Mouse (Mus musculus) embryonic facial prominence, embryonic 11.5 days (tissue): ENCODE data around the gene Nkx3-2. TPM values are rescaled to one million over a fixed set of nuclear protein-coding genes. Genes with fewer than 3 reads are reported as not detected.
A peak's percentile ranks its signal among the peaks of the same experiment; 100 is the strongest.

Experiments used
- ATAC-seq: fragments of 200-750 bp; cut with Nextera tagmentation; replicated peaks from 2 replicates; pipeline ENCODE4 v1.8.0; 2017; ENCODE audit warnings: low read depth; ENCODE audit not compliant: insufficient number of reproducible peaks, low FRiP score, low TSS enrichment
- DNase-seq: peaks from one replicate; pipeline ENCODE4 v3.0.0-alpha.2; 2015; ENCODE audit warnings: low spot score
- H3K27ac ChIP-seq: fragments of 300-500 bp; sonication (generic); replicated peaks from 2 replicates; pipeline ENCODE4 v1.5.1; 2014; ENCODE audit warnings: mild to moderate bottlenecking, low read depth, low read length, control low read depth
- H3K27me3 ChIP-seq: fragments of 300-500 bp; sonication (generic); 2 replicates; pipeline ENCODE4 v1.6.1; 2014; ENCODE audit warnings: mild to moderate bottlenecking, low read length, moderate library complexity, mixed read lengths; ENCODE audit not compliant: control insufficient read depth, insufficient read depth
- H3K36me3 ChIP-seq: fragments of 300-500 bp; sonication (generic); replicated peaks from 2 replicates; pipeline ENCODE4 v1.6.1; 2014; ENCODE audit warnings: low read depth, mild to moderate bottlenecking, low read length, moderate library complexity, mixed read lengths; ENCODE audit not compliant: control insufficient read depth, insufficient read depth
- H3K4me1 ChIP-seq: fragments of 300-500 bp; sonication (generic); 2 replicates; pipeline ENCODE4 v1.6.1; 2014; ENCODE audit warnings: low read length, mixed read lengths; ENCODE audit not compliant: control insufficient read depth, insufficient read depth
- H3K4me2 ChIP-seq: fragments of 300-500 bp; sonication (generic); 2 replicates; pipeline ENCODE4 v1.6.1; 2014; ENCODE audit warnings: low read depth, mild to moderate bottlenecking, control low read depth, low read length, moderate library complexity
- H3K4me3 ChIP-seq: fragments of 300-500 bp; sonication (generic); 2 replicates; pipeline ENCODE4 v1.5.1; 2014; ENCODE audit warnings: low read depth, low read length, control low read depth
- H3K9ac ChIP-seq: fragments of 300-500 bp; sonication (generic); replicated peaks from 2 replicates; pipeline ENCODE4 v1.6.1; 2014; ENCODE audit warnings: mild to moderate bottlenecking, control low read depth, low read length
- H3K9me3 ChIP-seq: fragments of 300-500 bp; sonication (generic); replicated peaks from 2 replicates; pipeline ENCODE4 v1.6.1; 2016; ENCODE audit warnings: mild to moderate bottlenecking, low read length, inconsistent platforms, mixed read lengths; ENCODE audit not compliant: control insufficient read depth
- WGBS: fragments of 180-500 bp; shearing (Covaris S2); extraction: QIAGEN DNeasy Blood & Tissue Kit; methylation state at CpG from one replicate; pipeline ENCODE4 v1.1.7; 2014; 5-methylcytosine and 5-hydroxymethylcytosine counted together
- polyA plus RNA-seq: library from polyadenylated mRNA; unstranded; fragments of >200 nt; fragmentation: Nextera tagmentation; extraction: Ambion mirVana; gene quantifications from 2 replicates; pipeline ENCODE4 v1.2.1, GENCODE M21; 2014

The Nkx3-2 gene
- polyA plus RNA-seq, 1 experiment from 2014 or later, result 1.8 TPM

DNA sequence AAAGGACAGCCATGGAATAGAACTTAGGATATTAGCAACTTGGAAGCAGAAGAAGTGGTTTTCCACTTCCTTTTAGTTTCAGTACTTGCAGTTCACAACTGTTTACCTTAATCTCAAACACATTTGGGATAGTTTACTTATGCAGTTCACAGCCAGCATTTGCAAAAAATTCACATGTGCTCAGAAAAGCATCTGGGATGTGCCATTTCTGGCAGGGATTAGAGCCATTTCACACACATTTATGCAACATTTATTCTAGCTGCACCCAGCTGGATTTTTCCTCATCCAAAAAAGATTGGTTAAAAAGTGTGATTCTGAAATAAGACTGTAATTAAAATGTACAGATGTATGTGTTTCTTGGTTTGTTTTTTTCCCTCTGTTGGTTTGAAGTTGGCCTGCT lies 30.1 kb upstream of the Nkx3-2 start:
- no peak overlapping the region for H3K4me3 ChIP-seq

DNA sequence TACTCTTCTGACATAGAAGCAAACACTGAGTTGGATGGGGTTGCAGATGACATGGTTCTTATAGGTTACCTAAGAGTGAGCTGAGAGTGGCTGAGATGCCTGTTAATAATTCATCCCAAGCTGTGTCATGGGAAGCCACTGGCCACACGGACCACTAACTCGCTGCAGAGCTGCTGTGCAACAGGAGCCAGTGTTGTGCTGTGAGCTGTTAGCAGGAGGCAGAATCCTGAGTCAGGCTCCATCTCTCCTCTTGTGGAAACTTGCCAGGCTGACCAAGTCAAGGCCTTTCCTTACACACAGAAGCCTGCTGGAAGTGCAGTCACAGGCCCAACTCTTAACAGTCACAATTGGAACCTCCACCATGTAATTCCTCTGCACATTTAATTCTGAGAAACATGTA lies 26.2 kb upstream of the Nkx3-2 start:
- WGBS, result 88% methylated on average over 2 of the region's 2 CpGs
- H3K9me3 ChIP-seq, result no peaks in the 10 kb centered on the region
- H3K4me1 ChIP-seq, result no peaks in the 10 kb centered on the region
- H3K36me3 ChIP-seq, result peaks cover 1% of the 10 kb centered on the region; the same call in 1 of the 2 replicates
- no peak overlapping the region for H3K4me2 ChIP-seq
- ATAC-seq (no peak), DNase-seq (no peak)
- no peak overlapping the region for H3K9ac ChIP-seq
- H3K4me3 ChIP-seq, result no peak overlapping the region
- H3K27me3 ChIP-seq, result no peaks in the 10 kb centered on the region
- H3K27ac ChIP-seq, result no peak overlapping the region

More for the DNA sequence above, 30.1 kb upstream of the Nkx3-2 start:
- Histone ChIP-seq H3K36me3 (no peaks in the 10 kb centered on the region), H3K9ac (no peak overlapping the region), H3K4me2 (no peak overlapping the region), H3K27me3 (no peaks in the 10 kb centered on the region), H3K27ac (no peak overlapping the region), H3K4me1 (no peaks in the 10 kb centered on the region), H3K9me3 (no peaks in the 10 kb centered on the region)
- ATAC-seq (no peak), DNase-seq (no peak)

DNA sequence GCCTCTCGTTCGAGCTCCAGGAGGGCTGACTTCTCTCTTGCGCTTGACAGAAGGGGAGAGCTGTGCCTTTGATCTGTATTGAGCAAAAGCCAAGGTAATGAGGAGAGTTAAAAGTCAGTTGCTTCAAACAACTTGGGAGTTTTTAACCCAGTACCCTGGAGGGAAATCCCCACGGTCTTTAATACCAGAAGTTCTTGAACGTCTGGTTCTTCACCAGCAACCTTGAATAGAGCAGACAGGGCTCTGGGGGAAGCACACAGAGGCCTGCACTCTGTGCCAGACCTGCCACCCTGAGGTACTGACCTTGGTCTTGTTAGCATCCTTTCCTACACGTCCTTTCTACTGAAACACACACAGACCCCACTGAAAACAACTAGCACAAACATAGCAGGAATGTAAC lies 24.6 kb upstream of the Nkx3-2 start:
- ATAC-seq, result no peak
- Histone ChIP-seq H3K4me1 (no peaks in the 10 kb centered on the region), H3K27me3 (no peaks in the 10 kb centered on the region), H3K4me3 (no peak overlapping the region), H3K27ac (no peak overlapping the region), H3K9me3 (no peaks in the 10 kb centered on the region), H3K9ac (no peak overlapping the region), H3K4me2 (no peak overlapping the region), H3K36me3 (peaks cover 3% of the 10 kb centered on the region; the same call in 1 of the 2 replicates)
- 81% methylated on average over 6 of the region's 6 CpGs for whole genome bisulfite sequencing
- DNase-seq, result no peak

DNA sequence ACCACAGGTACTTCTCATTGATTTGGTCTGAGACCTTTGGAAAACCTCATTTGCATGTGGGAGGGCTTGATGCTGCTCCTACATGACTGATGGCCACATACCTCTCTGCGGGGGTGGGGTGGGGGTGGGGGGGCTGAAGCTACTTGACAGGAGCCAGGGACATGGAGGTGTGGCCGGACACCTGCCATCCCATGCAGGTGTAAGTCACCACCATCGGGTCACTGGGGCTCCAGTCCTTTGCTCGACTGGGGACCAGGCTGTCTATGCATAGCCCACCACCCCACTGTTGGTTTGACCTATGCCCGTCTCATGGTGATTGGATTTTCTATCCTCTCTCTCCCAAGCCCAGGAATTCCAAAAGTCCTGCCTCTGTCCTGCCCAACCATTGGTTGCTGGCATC lies 17.6 kb upstream of the Nkx3-2 start:
- 93% methylated on average over 5 of the region's 5 CpGs for WGBS

DNA sequence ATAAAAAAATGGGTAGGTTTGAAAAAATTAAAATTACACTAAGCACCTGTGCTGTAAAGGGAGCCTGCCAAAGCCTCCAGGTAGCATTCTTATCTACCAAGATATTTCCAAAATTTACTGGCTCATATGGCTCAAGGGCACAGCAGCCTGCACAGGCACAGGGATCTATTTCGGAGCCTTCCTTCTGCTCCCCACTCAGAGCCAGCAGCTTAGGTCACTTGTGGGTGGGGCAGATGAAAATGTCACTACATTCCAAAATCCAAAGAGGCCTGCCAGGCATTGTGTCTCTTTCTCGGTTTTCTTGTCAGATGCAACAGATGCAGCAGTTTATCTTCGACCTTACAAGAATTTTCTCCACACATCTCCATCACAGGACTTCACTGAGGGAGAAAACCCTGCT lies 15.7 kb upstream of the Nkx3-2 start:
- H3K4me3 ChIP-seq, result no peak overlapping the region
- WGBS, result 77% methylated on average over 3 of the region's 3 CpGs
- no peaks in the 10 kb centered on the region for H3K4me1 ChIP-seq
- H3K9ac ChIP-seq, result no peak overlapping the region
- H3K27me3 ChIP-seq, result no peaks in the 10 kb centered on the region
- H3K27ac ChIP-seq, result no peak overlapping the region
- H3K4me2 ChIP-seq, result no peak overlapping the region
- no peak for DNase-seq
- no peaks in the 10 kb centered on the region for H3K36me3 ChIP-seq
- no peaks in the 10 kb centered on the region for H3K9me3 ChIP-seq
- ATAC-seq, result no peak

More for the DNA sequence above, 17.6 kb upstream of the Nkx3-2 start:
- Histone ChIP-seq H3K9ac (no peak overlapping the region), H3K9me3 (no peaks in the 10 kb centered on the region), H3K27ac (no peak overlapping the region), H3K4me1 (no peaks in the 10 kb centered on the region), H3K36me3 (peaks cover 3% of the 10 kb centered on the region; the same call in 1 of the 2 replicates), H3K4me3 (no peak overlapping the region), H3K27me3 (no peaks in the 10 kb centered on the region), H3K4me2 (no peak overlapping the region)
- DNase-seq, result no peak
- no peak for ATAC-seq

DNA sequence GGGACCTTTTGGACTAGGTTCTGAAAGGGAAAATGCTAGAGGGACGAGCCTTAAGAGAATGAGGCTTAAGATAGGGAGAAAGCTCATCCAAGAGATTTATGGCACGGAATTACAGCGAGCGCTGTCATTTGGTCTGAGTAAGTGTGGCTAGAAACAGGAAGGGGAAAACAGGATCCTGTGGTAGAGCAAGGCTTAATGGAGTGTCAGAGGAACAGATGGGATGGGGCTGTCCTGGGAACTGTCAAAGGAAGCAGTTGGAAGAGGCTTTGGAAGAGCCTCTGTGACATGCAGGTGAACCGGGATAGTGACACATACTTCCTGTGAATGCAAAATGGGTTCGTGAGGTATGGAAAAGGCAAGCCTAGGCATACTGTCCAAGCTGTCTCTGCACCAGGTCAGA lies 11.4 kb upstream of the Nkx3-2 start:
- DNase-seq (no peak), ATAC-seq (no peak)
- Histone ChIP-seq H3K27me3 (no peaks in the 10 kb centered on the region), H3K9me3 (no peaks in the 10 kb centered on the region), H3K4me1 (no peaks in the 10 kb centered on the region), H3K36me3 (no peaks in the 10 kb centered on the region), H3K4me3 (no peak overlapping the region), H3K4me2 (no peak overlapping the region), H3K9ac (no peak overlapping the region), H3K27ac (no peak overlapping the region)
- 73% methylated on average over 6 of the region's 6 CpGs for WGBS

DNA sequence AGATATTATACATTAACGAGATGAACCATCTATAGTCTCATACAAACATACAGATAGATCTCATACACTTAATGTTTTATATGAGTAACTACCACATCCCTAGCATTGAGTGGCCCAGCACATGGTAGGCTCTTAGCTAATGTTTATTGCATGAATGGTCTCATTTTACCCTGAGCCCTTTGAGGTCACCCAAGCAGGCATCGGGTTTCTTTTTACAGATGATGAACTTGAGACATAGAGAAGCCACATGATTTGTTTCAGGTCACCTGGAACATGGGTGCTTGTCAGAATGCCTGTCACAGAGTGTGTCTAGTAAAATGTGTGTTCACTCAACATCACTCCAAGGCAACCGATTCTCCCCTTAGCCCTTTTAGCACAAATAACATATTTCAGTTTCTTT lies 11.0 kb upstream of the Nkx3-2 start:
- Histone ChIP-seq H3K4me3 (no peak overlapping the region), H3K9ac (no peak overlapping the region), H3K4me2 (no peak overlapping the region), H3K27ac (no peak overlapping the region), H3K4me1 (no peaks in the 10 kb centered on the region), H3K27me3 (no peaks in the 10 kb centered on the region), H3K9me3 (no peaks in the 10 kb centered on the region), H3K36me3 (no peaks in the 10 kb centered on the region)
- ATAC-seq (no peak), DNase-seq (no peak)
- WGBS, result 74% methylated on average over 3 of the region's 3 CpGs

DNA sequence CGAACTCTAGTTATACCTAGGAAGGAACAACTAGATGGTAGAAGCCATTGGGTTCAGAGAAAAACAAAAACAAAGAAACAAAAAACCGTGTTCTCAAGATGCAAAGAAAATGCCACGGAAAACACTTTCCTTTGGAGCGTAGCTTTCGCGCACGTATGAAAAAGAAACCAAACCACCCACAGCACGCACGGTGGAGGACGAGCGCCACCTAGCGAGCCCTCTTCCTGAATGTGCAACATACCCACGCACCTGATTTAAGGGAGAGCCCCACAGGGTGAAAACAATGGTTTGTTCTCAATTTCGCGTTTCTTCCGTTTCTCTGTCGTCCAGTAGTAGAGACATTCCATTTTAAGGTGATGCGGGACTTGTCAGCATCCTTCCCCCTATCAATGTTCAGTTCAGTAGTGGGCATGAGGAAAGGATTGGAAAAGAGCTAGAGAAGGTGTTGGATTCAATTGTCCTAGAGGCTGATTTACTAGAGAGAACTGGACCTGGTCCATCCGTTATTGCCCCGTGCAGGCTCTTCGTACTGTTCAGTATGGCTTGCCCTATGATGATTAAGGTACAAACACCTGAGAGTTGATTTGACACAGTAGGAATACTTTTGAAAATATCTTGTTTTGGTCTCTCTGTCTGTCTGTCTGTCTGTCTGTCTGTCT lies 4.2 kb upstream of the Nkx3-2 start:
- Histone ChIP-seq H3K27me3 (peaks cover 33% of the 10 kb centered on the region), H3K4me2 (no peak overlapping the region), H3K9ac (no peak overlapping the region), H3K4me3 (no peak overlapping the region), H3K9me3 (no peaks in the 10 kb centered on the region), H3K36me3 (no peaks in the 10 kb centered on the region), H3K4me1 (peaks cover 5% of the 10 kb centered on the region), H3K27ac (no peak overlapping the region)
- peak; percentile 95 for DNase-seq
- ATAC-seq, result no peak
- whole genome bisulfite sequencing, result 5% methylated on average over 21 of the region's 21 CpGs
